Mouse (Mus musculus): ENCODE results near the gene Phf24.
"Not testable (repeated sequence)": the region's sequence is repeated elsewhere in the genome, so short reads cannot be mapped to it uniquely, and the experiment has no call there.

The Phf24 gene

GRCm38 (mm10) chr4:42951206-42952195 lies 35.0 kb downstream of the Phf24 start:
- no peak for DNase-seq

GRCm38 (mm10) chr4:42952563-42952962 lies 36.1 kb downstream of the Phf24 start:
- DNase-seq: no peak

DNA sequence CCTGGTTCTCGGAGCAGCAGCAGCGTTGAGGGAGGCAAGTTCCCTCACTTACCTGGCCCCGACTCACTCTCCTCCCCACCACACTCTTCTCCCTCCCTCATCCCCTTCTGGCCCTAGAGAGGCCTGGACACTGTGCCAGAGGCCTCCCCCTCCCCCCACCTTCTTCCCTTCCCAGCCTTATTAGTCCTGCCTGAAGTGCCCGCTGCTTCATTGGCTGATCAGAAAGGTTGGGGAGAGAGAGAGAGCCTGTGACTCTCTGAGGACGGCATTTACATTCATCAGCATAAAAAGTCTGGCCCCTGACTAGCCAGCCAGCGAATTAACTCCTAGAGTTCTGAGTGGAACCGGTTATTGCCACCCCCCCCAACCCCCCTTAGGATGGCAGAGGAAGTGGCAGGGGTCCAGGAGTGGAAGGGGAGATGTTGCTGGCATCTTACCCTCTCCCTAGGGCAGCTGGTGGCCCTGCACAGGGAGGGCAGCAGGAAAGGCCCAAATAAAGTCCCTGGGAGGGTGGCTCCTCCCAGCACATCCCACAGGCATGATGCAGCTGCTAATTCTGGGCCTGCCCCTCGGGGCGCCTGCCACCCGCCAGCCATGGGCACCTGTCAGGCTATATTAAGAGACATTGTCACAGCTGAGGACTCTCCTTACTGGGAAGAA lies 37.1 kb downstream of the Phf24 start:
- peak; percentile 35 for DNase-seq

DNA sequence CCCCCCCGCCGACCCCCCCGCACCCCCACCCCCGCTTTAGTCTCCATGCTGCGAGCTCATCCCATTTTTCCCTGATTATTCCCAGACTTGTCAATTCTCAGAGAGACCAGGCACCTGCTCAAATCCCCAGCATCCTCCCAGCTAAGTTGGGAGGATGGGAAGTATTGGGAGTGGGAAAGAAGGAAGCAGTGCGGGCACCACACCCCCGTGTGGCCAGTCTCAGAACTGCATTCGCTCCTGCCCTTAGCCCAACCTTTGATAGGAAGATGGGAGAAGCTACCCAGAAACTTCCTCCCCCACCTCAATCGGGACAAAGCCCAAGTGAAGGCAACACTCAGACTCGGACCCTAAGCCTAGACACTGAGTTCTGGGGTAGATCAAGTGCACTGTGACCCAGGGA lies 37.8 kb downstream of the Phf24 start:
- DNase-seq: peak; percentile 87

- DNase-seq: no peak
Measured at GRCm38 (mm10) chr4:42955200-42955599, 38.7 kb downstream of the Phf24 start.

- DNase-seq: no peak
Measured at GRCm38 (mm10) chr4:42956581-42956980, 40.1 kb downstream of the Phf24 start.

DNA sequence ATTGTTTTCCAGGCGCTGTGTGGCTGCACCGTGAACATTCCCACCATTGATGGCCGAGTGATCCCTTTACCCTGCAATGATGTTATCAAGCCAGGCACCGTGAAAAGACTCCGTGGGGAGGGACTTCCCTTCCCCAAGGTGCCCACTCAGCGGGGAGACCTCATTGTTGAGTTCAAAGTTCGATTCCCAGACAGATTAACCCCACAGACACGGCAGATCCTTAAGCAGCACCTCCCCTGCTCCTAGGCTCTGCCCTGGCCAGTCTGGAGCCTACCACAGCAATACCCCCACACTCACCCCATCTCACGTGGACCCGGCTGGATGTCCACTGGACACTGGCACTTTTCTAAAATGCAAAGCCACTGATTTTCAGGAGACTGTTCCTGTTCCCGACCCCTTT lies 40.8 kb downstream of the Phf24 start:
- no peak for DNase-seq

DNA sequence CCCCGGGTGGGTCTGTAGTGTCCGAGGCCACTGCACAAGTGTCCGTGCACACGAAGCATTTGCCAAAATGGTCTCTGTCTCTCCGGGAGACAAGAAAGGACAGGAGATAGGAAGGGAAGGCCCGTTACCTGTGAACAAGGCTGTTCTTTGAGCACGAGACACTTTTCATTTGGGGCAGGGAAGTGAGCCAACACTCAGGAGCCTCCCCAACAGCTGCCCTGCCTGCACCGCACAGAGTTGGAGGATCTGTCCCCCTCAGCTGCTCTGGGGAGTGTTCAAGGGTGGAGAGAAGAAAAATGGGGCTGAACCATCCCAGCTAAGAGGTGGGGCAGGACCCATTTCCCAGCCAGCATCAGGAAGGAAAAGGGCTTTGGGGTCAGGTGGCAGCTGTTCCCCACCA lies 41.5 kb downstream of the Phf24 start:
- no peak for DNase-seq

- DNase-seq: no peak
Measured at GRCm38 (mm10) chr4:42958942-42959341, 42.5 kb downstream of the Phf24 start.

DNA sequence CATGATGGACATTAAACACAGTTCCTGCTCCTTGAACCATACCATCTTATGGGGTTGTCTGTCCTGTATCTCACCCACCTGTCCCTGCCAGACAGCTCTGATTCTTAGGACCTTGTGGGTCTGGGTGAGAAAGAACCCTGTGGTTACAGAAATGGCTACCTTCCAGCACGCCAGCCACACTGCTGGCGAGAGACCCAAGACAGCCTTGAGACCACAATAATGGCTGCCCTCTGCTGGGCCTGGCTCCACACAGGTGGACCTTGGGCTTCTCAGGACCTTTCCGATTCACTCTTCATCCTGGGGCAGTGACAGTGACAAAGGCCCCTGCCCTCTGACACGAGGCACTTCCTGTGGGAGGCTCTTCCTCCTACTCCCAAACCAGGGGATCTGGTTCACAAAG lies 42.9 kb downstream of the Phf24 start:
- no peak for DNase-seq

DNA sequence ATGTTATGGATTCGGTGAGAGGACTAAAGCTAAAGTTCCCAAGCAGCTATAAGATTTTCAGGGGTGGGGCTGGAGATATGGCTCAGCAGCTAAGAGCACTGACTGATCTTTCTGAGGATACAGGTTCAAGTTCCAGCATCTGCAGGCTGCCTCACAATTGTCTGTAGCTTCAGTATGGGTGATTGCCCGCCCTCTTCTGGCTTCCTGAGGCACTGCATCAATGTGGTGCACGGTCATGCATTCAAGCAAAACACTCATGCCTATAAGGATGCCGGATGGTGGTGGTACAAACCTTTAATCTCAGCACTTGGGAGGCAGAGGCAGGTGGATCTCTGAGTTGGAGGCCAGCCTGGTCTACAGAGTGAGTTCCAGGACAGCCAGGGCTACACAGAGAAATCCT lies 45.1 kb downstream of the Phf24 start:
- DNase-seq: peak; percentile 75

GRCm38 (mm10) chr4:42963480-42963879 lies 47.0 kb downstream of the Phf24 start:
- peak; percentile 22 for DNase-seq

- peak; percentile 56 for DNase-seq
Measured at GRCm38 (mm10) chr4:42965039-42965719, 48.7 kb downstream of the Phf24 start.

GRCm38 (mm10) chr4:42969304-42969703 lies 52.8 kb downstream of the Phf24 start, which contains the start of gene 1700022I11Rik:
TSS of gene 1700022I11Rik (plus strand) at chr4:42969604.
- DNase-seq: no peak

GRCm38 (mm10) chr4:42972952-42973351 lies 56.5 kb downstream of the Phf24 start:
- no peak for DNase-seq

DNA sequence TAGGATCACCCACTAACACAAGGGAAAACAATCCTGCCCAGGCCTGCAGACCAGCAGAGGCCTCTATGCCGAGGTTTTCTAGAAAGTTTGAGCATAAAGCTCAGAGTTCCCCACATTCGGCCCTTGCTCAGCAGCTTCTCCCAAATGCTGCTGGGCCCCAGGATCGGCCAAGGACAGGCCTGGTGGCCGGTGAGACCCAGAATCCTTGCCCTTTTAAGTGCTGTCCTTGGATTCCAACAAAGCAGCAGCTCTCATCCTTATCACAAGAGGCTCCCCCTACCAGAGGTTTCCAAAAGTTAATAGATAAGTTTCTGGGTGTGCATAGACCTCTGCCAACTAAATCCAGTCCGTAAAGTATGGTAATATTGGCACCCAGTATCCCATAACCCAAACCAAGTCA lies 57.4 kb downstream of the Phf24 start:
- no peak for DNase-seq

GRCm38 (mm10) chr4:42978062-42978461 lies 61.6 kb downstream of the Phf24 start:
- no peak for DNase-seq

DNA sequence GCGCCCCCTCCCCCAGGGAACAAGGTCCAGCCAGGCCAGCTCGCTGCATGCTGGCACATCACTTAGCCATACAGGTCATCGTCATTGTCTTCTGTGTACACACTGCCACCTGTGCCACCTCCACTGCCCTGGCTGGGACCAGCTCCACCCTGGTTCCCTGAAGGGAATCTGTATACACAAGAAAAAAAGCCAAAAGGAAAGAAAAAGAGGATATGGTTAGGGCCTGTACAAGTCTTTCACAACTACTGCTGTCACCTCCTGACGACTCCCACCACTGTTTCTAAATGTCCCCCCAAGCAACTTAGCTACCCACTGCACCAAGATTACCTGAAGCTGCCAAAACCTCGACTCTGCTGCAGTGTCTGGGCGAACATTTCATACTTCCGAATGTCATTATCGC lies 64.0 kb downstream of the Phf24 start:
- not testable (repeated sequence) for DNase-seq

- no peak for DNase-seq
Measured at GRCm38 (mm10) chr4:42988296-42988695, 71.8 kb downstream of the Phf24 start.
